Mouse (Mus musculus) olfactory bulb, adult 2 months (tissue): ENCODE results near the gene Ttll6.

Experiments
- CTCF ChIP-seq: fragments of 200-500 bp; IDR thresholded peaks from 2 replicates; pipeline ENCODE4 v1.5.1; 2012; ENCODE audit warnings: low read depth, mild to moderate bottlenecking, low read length, moderate library complexity; ENCODE audit not compliant: insufficient read depth
- POLR2A ChIP-seq: fragments of 200-500 bp; IDR thresholded peaks from 2 replicates; pipeline ENCODE4 v1.6.1; 2012; ENCODE audit warnings: mild to moderate bottlenecking, low read depth, low read length, moderate library complexity; ENCODE audit not compliant: insufficient read depth

DNA sequence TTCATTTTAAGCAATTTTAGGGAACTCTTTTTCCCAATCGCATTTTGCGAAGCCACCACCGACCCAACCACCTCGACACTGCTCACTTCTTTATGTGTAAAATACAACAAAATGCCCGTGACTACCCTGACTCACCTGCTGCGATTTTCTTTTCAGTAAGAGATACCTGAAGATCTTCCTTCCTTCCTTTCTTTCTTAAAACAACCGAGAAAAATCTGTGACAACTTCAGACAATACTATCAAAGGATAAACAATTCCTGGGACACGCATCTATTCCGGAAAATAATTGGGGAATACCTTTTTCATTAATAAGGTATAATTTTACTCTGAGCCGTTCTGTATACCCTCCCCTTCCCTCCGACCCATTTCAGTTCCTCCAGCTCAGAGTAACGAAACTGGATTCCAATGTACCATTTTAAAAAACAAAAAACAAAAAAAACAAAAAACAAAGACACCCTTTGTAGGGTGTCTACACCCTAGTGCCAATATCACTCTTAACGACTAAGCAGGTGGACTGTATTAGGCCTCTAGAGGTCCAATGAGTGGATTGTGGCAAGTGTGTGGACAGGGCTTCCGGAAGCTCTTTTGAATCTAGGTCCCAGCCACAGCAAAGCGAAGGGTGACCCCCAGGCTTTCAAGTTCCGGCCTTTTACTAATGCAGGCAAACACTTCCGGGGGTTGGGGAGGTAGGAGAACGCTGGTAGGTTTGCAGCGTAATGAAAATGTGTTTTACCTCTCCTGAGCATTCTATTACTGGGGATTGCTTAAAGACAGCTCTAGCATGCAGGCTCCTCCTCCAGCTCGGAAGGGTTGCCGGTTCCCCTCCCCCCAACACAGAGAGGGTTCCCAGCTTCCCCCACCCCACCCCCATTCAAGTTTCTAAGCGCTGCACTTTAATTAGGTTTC lies 65.8 kb downstream of the Ttll6 start:
- no peak for TF ChIP-seq CTCF
- no peak for TF ChIP-seq POLR2A
